Mouse (Mus musculus) embryo, embryonic 11.5 days (tissue): ENCODE data around the gene Fndc7.

Experiments used
- DNase-seq: peaks from one replicate; pipeline ENCODE4 v3.0.0-alpha.2; 2012; ENCODE audit warnings: low read depth, low spot score

Fndc7 gene

DNA sequence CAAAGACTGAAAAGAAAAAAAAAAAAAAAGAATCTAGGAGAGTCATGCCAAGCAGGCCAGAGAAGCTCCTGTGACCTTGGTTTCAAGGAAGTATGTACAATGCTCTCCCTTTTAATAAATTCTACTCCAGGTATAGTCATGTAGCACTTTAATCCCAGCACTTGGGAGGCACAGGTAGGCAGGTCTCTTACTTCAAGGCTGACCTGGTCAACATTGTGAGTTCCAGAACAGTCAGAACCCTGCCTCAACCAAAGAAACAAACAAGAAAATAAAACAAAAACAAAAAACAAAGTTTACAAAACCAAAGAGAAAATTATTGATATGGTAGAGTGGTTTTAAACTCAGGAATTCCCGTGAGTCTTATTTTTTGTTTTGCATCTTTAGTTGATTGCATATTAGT, at the start of gene Fndc7:
Gene Fndc7 (minus strand): TSS at position 101 of the 400 bp plus-strand sequence.
- DNase-seq: no peak

- no peak for DNase-seq
Measured at GRCm38 (mm10) chr3:108939573-108939972, 49.8 kb upstream of the Fndc7 start, which contains the start of gene Henmt1. Gene Henmt1, plus strand, starts transcription at chr3:108939873.

DNA sequence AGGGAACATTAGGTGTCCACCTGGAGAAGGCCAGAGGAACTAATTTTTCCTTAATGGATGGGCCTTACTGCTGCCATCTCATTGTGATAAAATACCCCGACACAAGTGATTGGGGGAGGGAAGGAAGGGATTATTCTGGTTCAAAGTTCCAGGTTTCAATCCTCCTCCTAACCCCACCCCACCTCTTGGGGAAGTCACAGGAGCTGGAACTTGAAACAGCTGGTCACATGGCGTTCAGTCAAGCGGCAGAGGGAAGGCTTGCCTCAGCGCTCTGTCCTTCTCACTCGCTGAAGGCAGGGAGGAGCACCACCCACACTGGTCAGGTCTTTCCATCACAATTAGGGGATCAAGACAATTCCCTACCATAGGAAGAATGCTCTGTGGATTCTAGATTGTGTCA, 48.9 kb upstream of the Fndc7 start:
- no peak for DNase-seq

DNA sequence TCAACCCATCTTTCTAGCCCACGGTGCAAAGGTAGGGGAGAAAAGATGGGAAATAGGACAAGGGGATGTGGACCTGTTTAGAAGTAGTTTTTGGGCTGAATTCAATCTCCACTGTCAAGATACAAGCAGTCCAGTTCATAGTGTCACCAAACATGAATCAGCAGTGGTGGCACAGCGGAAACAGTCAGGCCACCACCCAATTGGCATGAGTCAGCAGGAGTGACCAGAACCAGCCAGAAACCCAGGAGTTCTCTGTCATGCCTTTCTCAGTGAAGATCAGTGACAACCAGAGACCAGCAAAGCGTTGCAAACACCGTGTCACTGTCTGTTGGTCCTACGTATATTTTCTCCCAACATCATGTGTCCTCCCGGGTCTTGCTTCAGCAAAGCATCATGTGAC, 43.7 kb upstream of the Fndc7 start:
- no peak for DNase-seq

GRCm38 (mm10) chr3:108926308-108926707, 36.5 kb upstream of the Fndc7 start:
- DNase-seq: no peak

- DNase-seq: no peak
Measured at GRCm38 (mm10) chr3:108925677-108926076, 35.9 kb upstream of the Fndc7 start.

DNA sequence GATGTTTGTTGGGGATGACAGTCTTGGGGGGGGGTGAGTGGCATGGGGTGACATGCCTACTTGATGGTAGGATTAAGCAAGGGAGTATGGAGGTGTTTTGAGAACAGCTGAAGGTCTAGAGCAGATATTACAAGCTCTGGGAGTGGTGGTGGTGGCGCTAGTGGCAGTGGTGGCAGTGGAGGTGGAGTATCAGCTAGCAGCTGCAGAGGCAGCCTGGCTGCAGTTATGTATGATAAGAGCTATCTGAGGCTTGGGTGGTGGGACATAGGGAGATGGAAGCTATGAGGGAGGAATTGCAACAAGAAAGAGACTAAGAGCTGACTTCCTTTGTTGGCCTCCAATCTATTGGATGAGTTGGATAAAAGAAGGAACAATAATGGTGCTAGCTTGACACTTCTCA, 32.0 kb upstream of the Fndc7 start:
- no peak for DNase-seq

DNA sequence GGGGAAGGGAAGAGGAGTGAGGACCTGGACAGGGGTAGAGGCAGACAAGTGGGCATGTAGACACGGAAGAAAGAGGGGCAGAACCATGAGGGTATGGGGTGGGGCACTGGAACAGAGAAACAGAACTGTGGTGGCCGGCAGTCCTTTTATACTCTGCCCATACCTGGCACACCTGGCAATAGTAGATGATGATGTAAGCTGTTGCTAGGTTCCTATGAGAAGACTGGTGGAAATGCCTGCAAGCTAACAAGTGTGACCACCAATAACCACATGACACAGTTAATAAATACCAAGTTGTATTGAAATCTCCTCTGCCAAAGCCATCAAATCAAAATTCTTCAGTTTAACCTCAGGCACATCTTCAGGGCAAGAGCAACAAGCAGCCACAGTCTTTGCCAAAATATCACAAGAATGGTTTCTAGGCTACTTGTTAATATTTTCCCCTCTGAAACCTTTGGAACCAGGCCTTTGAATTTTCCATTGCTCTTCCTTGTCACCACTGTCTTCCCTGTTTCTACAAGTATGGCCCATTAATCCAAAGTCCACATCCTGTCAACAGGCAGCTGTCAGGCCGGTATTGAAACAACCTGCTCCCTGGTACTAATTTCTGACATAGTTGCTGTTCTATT, 30.7 kb upstream of the Fndc7 start:
- DNase-seq: no peak

GRCm38 (mm10) chr3:108918852-108919251, 29.0 kb upstream of the Fndc7 start:
- DNase-seq: no peak

DNA sequence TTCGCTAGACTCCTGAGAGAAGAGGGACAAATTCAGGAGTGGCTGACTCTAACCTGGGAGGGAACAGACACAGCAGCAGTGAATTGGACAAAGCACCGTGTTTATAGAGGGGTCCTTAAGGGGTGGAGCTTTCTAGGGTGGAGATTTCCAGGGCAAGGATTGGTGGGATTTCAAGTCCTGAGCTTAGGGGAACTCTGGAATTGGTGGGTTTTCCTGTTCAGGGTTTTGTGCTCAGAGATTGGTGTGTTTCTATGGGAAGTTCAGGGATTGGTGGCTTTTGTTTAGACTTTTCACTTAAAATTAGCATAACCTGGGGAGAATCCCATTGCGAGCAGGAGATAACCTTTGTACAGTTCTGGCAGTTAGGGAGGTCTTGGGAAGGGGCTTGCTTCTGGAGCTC, 28.2 kb upstream of the Fndc7 start:
- DNase-seq: no peak

- no peak for DNase-seq
Measured at GRCm38 (mm10) chr3:108916857-108917256, 27.0 kb upstream of the Fndc7 start.

DNA sequence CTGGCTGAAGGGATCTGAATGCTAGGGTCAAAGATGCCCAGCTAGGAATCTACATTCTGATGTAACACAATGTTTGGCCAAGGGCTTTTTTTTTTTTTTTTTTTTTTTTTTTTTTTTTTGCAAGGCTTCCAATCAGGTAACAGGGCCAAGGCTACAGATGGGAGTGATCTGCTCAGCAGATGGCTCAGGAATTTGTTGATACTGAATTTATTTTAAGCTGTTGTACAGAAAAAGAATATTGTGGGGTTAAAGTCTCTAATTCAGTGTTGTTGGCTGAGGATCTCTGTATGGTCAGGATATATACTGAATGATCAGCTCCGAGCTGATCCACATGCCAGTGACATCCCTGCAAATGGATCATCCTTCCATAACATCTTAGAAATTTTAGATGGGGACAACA, 26.2 kb upstream of the Fndc7 start:
- no peak for DNase-seq

GRCm38 (mm10) chr3:108911548-108912413, 22.0 kb upstream of the Fndc7 start, which contains the start of gene Prpf38b:
Gene Prpf38b, minus strand, starts transcription at chr3:108911727.
- peak; percentile 91 for DNase-seq

GRCm38 (mm10) chr3:108911081-108911547, 21.3 kb upstream of the Fndc7 start:
- peak; percentile 24 for DNase-seq

GRCm38 (mm10) chr3:108910303-108911080, 20.7 kb upstream of the Fndc7 start:
- no peak for DNase-seq

- DNase-seq: no peak
Measured at GRCm38 (mm10) chr3:108902934-108903333, 13.1 kb upstream of the Fndc7 start.

GRCm38 (mm10) chr3:108902038-108902437, 12.2 kb upstream of the Fndc7 start:
- no peak for DNase-seq

GRCm38 (mm10) chr3:108900681-108901080, 10.9 kb upstream of the Fndc7 start:
- DNase-seq: no peak

DNA sequence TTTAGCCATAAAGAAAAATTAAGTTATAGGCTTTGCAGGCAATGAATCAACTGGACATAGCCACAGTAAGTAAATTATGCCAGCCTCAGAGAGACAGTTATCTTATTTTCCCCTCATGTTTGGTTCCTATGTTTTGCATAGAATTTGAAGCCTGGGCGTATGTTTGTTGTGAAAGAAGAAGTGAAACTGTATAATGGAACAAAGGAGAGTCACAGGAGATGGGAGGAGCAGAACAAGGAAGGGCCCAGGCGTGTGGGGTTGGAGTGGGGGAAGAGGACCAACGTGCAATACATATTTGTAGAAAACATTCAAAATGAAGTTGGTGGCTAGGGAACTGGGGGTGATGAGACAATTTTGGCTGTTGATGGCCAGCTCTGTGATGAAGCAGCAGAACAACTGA, 10.3 kb upstream of the Fndc7 start:
- no peak for DNase-seq

DNA sequence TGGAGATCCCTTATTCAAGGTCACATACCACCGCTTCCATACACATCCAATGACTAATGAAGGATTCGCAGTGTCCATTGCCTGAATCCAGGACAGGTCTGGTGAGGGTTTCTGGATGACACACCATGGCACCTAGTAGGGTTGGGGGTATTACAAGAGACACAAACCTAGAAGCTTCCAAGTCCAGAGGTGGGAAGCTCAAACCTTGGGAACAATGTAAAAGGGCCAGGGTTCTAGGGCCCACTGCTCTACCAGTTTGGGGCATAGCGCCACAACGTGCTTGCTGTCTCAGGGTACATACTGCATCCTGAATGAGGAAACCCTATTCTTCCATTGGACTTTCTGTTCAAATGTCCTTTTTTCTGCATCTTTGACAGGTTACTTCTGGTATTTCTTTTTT, 8.8 kb upstream of the Fndc7 start:
- no peak for DNase-seq

GRCm38 (mm10) chr3:108892914-108893313, 3.1 kb upstream of the Fndc7 start:
- no peak for DNase-seq

DNA sequence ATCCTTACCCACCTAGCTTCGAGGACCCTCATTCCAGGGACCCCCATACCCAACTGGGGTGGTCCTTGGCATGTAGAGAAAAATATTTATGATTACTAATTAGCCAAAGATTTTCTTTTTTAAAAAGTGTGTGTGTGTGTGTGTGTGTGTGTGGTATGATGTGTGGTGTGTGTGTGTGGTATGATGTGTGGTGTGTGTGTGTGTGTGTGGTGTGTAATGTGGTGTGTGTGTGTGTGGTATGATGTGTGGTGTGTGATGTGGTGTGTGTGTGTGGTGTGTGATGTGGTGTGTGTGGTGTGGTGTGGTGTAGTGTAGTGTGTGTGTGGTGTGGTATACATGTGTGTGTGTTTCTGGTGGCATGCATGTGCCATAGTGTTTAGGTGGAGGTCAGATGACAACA, 2.3 kb upstream of the Fndc7 start:
- DNase-seq: no peak
